Mouse (Mus musculus) frontal cortex, adult 2 months (tissue): Measurements from ENCODE around the gene Adgrb3. TPM values are rescaled to one million over a fixed set of nuclear protein-coding genes. Genes with fewer than 3 reads are reported as not detected.
A peak's percentile ranks its signal among the peaks of the same experiment; 100 is the strongest.

Experiments
- DNase-seq, 2 experiments: peaks; one replicate each; pipeline ENCODE4 v3.0.0; 2022; ENCODE audit warnings: low spot score in 1 of 2; ENCODE audit errors: extremely low spot score in 1 of 2
- polyA plus RNA-seq: library from polyadenylated mRNA; depleted of rRNA; stranded (reverse); fragments of >200 nt; gene quantifications from 2 replicates; pipeline ENCODE4 v1.2.3, GENCODE M21; 2012

Gene Adgrb3
- polyA plus RNA-seq, 1 experiment: 63.4 TPM

DNA sequence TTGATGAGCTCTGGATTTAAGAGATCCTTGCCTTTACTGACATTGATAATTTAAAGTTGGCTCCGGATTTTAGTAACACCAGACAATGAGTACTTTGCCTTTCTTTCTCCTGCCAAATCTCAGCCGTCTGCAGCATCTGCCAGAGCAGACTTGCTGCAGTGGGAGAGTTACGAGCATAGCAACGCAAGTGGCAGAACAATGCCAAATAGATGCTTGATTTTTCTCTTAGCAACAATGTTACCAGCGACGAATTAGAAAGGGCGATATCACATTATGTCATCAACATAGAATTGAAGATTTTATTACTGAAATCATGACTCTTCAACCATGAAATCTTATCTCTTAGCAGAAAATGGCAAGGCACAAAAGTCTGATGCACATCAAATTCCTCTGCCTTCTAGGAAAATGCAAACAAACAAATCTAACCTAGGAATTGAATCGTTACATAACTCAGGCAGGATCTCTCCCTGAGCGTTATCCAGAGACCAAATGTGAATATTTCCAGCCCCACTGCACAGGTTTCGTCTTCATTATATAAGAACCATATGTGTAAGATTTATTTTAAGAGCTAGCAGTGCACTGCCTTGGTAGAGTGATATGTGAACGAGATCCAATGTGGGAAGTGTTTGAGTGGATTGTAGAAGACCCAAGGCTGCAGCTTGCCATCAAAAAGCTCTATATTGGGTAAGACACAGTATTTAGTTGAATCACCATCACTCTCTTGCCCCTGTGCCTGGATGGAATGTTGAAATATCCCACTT lies 663.3 kb downstream of the Adgrb3 start:
- peak; percentile 76 to 80 for DNase-seq

DNA sequence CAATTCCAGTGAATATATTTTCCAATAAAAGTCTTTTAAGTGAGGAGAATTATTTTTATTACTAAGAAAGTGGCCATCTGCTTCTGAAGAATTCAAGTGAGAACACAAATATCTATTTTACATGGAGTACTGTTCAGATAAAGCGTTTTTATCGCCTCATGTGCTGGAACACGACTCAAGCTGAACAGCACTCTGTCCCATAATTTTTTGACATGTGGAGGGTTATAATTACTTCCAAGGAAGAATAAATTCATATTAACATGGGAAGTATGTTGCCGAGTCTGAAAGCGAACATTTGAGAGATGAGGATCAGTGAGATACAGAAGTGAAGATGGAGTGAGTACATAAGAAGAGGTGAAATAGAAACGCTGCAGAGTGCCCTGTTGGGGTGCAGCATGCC lies 665.9 kb downstream of the Adgrb3 start:
- DNase-seq: no peak

DNA sequence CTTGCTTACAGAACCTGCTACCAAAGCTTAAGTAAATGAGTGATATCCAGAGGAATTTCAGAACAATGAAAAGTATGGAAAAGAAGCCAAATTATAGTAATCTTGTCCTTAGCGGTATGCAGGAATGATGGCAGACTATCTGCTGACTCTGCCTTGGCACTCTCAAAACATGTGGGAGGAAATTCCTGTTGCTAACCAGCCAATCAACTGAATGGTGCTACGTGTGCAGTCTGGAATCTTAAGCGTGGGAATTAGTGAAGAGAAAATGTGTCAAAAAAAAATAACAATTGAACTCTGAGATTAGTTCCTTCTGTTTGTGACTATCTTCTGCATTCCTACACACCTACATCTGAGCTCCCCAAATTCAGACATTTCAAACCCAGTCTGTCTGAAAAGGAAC lies 683.3 kb downstream of the Adgrb3 start:
- peak; percentile 41 to 75 for DNase-seq

DNA sequence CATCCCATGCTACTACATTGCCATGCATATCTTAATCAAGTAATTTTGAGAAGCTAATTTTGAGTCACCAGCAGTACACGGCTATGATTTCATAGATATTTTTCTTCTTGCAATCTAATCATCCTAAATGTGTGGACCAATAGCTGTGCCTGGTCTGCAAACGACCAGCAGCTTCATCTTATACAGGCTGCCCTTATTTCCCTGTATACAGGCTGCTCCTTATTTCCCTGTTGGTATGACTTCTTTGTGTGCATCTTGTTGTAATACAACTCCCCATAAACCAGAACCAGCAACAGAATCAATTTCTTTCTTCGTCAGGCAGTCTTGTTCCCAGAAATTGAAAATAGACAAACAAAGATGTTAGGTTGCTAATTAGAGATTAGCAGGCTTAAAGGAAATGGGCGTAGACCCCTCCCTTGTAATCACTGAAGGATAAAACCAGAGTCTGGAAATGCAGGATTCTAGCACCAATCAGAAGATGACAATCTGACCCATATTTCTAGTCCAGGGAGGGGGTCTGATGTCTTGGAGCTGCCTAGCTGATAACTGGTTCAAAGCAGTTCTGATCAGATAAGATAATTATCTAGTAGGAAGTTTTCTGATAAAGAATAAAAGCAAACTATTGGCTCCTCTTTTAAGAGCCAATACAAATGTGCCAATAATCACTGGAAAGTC lies 697.2 kb downstream of the Adgrb3 start:
- DNase-seq: no peak

DNA sequence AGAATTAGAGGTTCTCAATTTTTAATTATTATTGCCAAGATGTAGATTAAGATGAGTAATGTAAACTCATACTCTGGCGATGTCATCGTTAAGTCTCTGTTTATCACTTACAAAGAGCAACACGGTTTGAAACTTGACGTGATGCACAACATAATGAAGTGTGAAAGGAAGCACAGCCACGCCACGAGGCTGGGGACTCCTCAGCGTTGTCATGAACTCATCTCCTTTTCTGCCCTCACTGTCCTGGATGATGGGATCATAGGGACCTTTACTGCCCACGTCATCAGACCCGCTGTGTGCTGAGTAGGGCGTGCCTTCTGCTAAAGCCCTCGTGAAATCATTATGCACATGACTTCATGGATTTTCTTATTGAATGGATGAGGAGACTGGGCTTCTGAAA lies 714.0 kb downstream of the Adgrb3 start:
- no peak for DNase-seq

DNA sequence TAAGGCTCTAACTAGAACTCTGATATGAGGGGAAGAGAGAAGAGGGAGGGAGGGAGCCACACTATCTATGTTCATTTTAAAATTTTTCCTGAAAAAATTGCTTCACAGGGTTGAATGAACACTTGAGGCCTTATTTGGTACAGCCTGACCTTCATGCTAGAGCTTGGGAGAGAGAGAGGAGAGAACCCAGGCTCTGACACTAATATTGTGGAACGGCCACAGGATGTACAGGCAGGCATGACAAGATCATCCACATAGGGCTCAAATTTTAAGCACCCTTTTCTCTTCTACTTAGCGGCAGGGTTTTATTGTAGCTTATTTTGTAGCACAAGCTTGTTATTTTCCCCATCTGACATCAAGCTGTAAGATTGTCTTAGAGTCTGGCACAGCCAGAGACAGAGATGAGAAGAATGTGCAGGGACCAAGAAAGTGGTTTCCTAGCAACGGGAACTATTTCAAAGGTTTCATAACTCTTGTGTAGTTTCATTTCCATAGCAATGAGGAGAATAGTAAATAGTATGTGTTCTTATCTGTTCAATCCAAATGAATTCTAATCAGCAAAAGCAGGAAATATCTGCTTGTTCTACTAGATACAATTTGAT lies 721.9 kb downstream of the Adgrb3 start:
- peak; percentile 49 to 75 for DNase-seq

DNA sequence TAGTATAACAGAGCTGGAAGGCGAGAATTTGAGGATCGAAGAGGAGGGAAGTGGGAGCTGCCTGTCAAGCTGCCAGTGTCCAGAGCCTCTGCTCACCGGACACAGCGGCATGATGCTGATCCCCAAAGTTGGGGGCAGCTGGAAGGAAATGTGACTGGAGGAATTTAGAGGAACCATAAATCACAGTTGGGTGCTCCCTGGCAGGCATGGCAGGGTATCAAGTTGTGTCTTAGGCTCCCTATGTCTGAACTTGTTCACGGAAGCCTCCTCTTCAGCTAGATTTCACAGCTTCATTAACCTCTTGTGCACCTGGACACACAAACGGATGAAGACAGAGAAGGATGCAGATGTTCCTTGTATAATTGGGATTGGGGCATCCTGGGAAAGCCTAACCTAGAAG lies 722.8 kb downstream of the Adgrb3 start:
- no peak for DNase-seq

DNA sequence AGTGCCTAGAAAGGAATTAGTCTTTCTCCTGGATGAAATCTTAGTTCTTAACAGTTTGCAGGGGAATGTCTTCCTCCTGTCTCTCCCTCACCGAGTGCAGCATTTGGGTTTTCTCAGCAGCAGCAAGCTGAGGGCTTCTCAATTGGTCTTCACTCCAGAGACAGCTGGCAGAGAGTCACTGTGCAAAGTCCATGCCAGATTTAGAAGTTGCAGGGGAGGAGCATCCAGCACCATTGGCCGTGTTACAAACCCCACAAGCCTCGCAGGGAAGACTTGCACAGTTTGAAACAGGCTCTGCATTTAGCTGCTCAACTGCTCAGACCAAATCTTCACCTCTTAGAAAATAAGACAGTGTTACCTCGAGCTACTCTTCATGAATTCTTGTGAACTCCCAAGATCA lies 724.1 kb downstream of the Adgrb3 start:
- peak; percentile 92 to 94 for DNase-seq

DNA sequence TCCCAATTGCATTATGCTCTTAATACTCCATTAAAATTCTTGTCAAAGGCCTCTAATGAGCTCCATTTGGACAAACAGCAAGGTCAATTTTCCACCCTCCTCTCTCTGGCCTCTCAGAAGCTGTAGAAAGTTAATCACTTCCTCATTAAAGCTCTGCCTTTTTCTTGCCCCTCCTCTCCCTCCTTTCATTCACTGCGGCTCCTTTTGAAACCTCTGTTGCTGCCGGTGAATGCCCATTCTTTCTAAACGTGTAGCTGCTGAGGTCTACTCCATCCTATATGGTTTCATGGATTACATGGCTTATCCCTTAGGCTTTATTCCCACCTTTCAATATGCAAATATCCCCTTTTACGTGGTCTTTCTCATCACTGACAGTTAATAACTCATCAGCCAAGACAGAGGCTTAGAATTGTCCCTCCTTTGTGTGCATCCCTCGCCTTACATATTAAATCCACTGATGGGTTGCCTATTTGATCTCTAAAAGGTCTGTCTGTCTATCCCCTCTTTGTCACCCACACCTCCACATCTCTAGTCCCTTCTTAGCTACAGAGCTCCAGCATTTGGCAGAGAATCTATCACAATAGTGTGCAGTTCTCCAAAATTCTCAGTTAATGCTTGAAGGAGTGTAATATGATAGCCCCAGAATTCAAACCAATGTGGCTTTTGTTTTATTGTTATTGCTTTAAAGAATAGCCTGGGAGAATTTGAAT lies 741.3 kb downstream of the Adgrb3 start:
- DNase-seq: no peak

DNA sequence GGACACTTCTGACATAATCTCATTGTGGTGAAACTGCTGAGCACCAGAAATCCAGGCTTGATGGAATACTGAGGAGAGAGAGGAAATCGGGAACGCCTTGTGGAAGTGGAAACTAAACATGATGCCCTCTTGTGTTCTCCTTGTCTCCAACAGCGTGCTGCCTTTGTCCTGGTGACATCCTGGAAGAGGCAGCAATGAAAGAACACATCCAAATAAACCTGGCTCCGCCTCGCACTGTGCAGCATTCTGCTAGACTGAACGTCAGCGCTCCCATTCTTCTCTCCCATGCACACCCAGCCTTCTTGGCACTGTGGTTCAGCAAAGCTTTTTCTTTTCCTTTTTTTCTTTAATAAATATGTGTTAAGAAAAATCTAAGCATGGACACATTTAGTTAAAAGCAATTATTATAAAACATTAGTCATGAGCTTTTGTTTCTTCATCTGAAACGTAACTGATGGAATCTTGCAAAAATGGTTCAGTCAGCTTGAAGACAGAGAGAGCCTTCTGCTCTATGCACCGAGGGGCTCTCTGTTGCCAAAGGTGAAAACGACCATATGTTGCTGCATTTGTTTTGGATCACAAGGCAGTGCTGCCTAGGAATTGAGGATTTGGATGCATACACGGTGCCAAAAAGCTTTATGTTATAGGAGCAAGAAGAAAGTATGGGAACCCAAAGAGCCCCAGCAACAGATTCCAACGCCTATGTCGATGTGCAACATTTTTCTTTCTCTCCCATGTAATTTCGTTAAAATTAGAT lies 743.7 kb downstream of the Adgrb3 start:
- DNase-seq: peak in 1 of 2 experiments; percentile 67

DNA sequence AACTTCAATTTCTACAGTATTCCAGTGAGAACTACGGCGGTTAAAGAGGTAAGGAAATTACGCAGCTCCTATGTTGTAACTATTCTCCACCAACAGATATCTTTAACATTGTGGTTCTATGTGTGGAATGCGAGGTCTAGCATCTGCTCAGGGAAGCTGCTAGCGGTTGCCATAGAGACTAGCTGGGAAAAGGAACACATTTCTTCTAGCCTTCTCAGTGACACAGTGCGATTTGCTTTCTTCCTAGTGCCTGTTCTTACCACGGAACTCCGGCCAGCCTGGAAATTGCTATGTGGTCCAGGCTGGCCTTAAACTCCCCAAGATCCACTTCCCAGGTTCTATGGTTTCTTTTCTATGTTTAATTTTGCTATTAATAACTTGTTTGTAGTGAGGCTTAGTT lies 747.1 kb downstream of the Adgrb3 start:
- peak; percentile 57 to 83 for DNase-seq

DNA sequence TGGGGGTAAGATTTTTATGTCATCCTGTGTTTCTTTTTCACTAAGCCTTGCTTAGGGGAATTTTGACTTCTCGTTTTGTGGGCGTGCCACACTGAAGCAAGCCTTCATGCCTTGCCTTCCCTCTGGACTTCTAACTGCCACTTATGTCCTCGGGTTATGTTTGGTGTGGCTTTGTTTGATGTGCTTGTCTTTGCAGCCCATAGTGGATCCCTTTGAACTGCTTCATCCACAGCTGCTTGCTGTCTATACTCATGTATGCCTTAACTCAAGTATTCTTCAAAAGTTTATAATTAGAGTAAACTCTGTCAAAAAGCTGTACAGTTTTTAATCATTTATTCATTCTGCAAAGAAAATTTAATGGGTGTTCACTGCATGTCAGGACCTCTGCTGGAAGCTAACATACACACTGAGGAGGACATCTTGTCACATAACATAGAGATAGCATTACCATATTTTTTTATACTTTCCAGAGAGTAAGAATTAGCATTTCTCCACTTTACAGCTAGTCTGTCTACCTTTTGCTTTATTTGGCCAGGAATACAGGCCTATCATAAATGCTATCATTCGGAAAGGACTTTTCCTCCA lies 748.1 kb downstream of the Adgrb3 start:
- no peak for DNase-seq

DNA sequence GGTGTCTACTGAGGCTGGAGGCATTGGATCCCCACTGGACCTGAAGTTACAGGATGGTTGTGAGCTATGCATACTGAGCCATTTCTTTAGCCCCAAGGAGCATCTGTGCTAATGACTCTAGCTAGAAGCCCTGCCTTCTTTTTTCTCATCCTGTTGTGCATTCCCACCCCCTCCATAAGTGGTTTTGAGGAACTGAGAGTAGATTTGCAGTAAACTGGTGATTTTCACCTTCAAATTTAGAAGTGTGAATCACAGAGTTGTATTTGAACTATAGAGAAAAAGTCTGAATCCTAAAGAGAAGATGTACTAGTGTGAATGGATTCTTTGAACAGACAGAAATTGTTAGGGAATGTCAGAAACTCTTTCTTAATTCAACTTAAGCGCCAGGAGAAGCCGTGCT lies 750.1 kb downstream of the Adgrb3 start:
- DNase-seq: no peak

DNA sequence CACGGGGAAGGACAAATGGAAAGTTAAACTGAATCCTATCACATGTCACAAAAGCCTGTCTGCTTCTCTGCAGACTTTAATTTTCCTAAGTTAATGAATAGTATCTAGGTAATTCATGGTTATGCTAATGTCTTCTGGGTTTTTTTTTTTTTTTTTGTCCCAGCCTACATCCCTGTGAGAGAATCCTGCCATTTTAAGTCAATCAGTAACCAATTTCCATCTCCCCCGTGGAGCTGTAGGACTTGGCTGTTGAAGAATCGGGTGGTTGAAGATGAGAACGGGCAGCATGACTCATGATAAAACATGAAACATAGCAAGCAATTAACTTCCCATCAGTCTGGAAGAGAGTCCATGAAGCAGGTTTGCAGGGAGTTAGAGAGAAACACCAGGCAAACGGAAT lies 753.6 kb downstream of the Adgrb3 start:
- DNase-seq: no peak

DNA sequence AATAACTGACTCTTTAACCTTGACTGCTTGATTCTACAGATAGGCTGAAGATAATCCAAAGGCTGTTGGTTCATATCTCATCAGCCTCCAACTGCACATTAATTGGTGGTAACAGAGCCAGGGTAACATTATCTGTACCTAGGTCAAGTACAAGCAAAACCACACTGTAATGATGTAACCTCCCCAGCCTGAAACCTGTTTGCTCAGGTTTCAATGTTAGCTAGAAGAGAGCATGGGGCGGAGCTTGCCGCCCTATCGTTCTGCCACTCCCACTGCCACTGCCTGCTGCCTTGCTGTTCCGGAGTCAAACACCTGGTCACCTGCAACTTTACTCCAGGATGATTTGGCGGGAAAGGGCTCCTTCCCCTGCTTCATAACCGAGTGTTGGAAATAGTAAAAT lies 765.5 kb downstream of the Adgrb3 start:
- no peak for DNase-seq

DNA sequence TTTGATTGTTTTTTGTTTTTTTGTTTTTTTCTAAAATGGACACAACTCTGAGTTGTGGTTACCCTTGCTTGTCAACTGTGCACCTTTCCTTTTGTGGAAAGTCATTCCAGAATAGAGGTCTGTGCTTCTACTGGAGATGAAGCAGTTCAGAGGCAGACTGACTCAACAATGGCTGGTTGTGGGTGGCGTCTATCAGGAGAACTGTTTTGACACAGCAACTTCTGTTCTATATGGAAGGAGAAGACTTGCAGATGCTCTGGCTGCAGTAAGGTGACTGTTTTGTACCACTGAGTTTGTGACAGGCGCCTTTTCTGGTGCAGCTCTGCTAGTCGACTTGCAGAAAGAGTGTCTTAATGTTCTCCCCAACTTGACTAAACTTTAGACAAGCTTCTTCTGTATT lies 768.6 kb downstream of the Adgrb3 start:
- DNase-seq: peak in 1 of 2 experiments; percentile 66

DNA sequence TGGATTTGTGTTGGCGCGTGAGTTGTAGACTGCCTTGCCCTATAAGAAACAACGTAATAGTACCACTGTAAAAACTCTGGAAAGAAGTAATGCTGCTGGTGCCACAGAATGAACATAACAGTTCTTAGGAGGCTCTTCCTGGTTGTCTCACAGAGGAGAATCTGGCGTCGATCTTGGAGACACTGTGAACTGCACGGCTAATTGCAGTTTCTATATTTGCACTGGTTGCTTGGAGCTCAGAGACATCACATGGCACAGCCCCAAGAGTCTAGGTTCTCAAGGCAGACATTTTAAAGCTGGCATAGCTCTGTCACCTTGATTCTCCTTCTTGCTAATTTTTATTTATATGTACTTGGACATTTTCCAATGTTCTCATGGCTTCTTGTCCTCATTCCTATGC lies 769.3 kb downstream of the Adgrb3 start:
- DNase-seq: peak; percentile 61 to 63

DNA sequence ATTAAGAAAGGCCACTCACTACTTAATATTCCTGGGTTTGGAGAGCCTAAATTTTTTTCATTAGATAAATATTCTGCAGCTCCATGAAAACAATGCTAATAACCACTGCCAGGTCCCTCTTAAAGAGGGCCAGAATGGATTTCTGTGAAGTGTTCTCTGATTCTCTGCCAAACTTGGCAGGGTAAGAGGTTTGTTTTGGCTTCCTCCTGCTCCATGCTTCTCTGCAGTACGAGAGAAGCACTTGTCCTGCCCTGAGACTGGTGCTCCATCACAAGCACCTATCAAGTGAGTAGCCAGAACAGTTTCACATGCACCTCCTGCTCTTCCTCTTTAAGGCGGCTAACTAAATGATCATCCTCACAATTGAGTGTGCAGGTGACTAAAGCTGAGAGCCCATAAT lies 771.9 kb downstream of the Adgrb3 start:
- DNase-seq: no peak

DNA sequence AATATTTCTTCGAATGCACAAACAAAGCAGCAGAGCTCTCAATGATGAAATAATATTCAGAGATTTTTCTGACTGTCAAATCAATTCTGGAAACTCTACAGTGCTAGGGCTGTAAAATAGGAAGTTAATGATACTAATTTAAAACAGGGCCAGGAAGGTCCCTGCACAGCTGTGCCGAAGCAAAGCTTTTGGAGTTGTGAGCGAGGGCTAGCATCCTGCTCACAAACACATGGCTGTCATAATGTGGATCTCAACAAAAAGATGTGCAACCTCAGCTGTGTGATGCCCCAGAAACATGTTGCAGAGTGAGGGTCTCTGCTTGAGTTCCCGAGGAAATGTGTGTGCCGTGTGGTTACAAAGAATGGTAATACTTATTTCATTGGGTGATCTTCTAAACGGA lies 772.3 kb downstream of the Adgrb3 start:
- no peak for DNase-seq

DNA sequence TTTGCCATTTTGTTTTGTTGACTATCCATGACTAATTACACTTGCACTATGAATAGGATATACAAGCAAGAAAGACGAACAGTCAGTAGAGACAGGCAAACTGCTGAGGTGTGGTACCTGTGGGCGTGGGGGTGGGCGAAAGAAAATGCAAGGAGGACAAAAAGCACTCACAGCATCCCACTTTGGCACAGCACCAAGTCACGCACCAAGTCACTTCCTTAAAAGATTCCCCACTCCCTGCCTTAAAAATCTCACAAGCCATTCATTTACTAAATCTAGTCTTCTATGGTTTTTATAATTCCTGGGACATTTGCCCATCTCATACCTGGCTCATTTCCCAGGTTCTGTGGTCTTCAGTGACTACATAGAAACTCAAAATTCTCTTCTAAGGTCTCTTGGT lies 787.4 kb downstream of the Adgrb3 start:
- peak; percentile 28 to 60 for DNase-seq
